Mouse (Mus musculus): ENCODE results near the gene Nlk.

GRCm38 (mm10) chr11:78600051-78600450, 97.1 kb downstream of the Nlk start:
- TF ChIP-seq GATA1 (IDR thresholded peaks at IDR 0.05; ENCODE audit: borderline replicate concordance, low read length) (no peak), FLI1 (IDR thresholded peaks at IDR 0.05; ENCODE audit: low read length) (no peak)

Measured in megakaryocyte, embryonic 14.5 days (primary cell).